Mouse (Mus musculus) embryonic fibroblast, embryonic 13.5 days (primary cell): ENCODE data around the gene Eefsec. TPM values are rescaled to one million over a fixed set of nuclear protein-coding genes. Genes with fewer than 3 reads are reported as not detected.

ENCODE experiments used
- H3K27ac ChIP-seq: 2 replicates; pipeline ENCODE4 v1.5.1; 2012; ENCODE audit warnings: low read length, control low read depth, inconsistent platforms; ENCODE audit not compliant: insufficient read depth
- H3K4me1 ChIP-seq: 2 replicates; pipeline ENCODE4 v1.6.1; 2011; ENCODE audit warnings: low read length; ENCODE audit not compliant: control insufficient read depth, insufficient read depth
- H3K4me3 ChIP-seq: 2 replicates; pipeline ENCODE4 v1.5.1; 2011; ENCODE audit warnings: mild to moderate bottlenecking, control low read depth, low read length; ENCODE audit not compliant: insufficient read depth
- CTCF ChIP-seq: IDR thresholded peaks from 2 replicates; pipeline ENCODE4 v1.5.1; 2011; ENCODE audit warnings: mild to moderate bottlenecking, control low read depth, low read length, moderate library complexity, borderline replicate concordance; ENCODE audit not compliant: insufficient read depth
- POLR2A ChIP-seq: IDR thresholded peaks from 2 replicates; pipeline ENCODE4 v1.6.1; 2011; ENCODE audit warnings: low read depth, mild to moderate bottlenecking, control low read depth, low read length, moderate library complexity
- polyA plus RNA-seq: library from polyadenylated mRNA; stranded (reverse); fragments of >200 nt; gene quantifications from 2 replicates; pipeline ENCODE4 v1.2.4, GENCODE M21; 2011; ENCODE audit warnings: low read depth; ENCODE audit not compliant: missing spikeins, insufficient read length

Eefsec gene
- polyA plus RNA-seq, 1 experiment: 13.8 TPM

DNA sequence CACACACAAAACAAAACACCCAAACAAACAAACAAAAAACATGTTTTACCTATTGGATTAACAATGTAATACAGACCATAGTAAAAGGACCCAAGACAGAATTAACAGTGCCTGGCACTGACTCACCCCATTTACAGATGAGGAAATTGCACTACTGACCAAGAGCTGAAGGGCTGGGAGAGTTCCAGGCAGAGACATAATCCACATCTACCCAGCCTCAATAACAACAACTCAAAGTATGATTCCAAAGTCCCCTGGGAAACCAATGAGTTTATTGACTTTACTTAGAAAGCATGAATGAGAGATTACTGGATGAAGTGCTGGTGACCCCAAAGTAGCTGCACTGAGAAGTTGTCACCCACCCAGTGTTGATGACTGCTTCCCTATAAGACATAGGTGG is 62.6 kb downstream of the Eefsec start:
- TF ChIP-seq CTCF: no peak
- no peak for TF ChIP-seq POLR2A
- peaks cover 3% of the 10 kb centered on the region for H3K4me1 ChIP-seq
- no peak overlapping the region for H3K27ac ChIP-seq

DNA sequence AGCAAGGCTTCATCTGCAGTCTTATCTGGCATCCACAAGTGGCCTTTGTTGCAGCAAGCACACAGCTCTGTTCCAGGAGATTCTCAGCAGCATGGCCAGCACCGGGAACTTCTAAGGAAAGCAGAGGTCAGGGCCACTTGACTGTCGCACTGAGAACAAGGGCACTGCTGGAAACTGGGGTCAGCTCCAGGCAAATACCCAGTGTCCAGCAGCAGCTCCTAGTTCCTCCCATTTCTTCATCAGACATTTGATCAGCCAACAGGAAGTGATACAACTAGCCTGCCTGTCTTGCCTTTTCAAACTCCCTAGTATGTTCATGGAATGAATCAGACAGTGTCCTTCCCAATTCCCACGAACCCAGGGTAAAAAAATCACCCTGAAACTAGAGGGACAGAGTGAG is 66.6 kb downstream of the Eefsec start:
- Histone ChIP-seq H3K4me3 (no peak overlapping the region), H3K27ac (no peak overlapping the region), H3K4me1 (no peaks in the 10 kb centered on the region)
- no peak for TF ChIP-seq CTCF
- TF ChIP-seq POLR2A: no peak

More for the DNA sequence above, 62.6 kb downstream of the Eefsec start:
- no peak overlapping the region for H3K4me3 ChIP-seq

GRCm38 (mm10) chr6:88378829-88379228 is 67.5 kb downstream of the Eefsec start:
- Histone ChIP-seq H3K27ac (no peak overlapping the region), H3K4me3 (no peak overlapping the region), H3K4me1 (no peaks in the 10 kb centered on the region)
- TF ChIP-seq POLR2A (no peak), CTCF (no peak)

GRCm38 (mm10) chr6:88374247-88374646 is 72.1 kb downstream of the Eefsec start:
- H3K27ac ChIP-seq: no peak overlapping the region
- no peak overlapping the region for H3K4me3 ChIP-seq

DNA sequence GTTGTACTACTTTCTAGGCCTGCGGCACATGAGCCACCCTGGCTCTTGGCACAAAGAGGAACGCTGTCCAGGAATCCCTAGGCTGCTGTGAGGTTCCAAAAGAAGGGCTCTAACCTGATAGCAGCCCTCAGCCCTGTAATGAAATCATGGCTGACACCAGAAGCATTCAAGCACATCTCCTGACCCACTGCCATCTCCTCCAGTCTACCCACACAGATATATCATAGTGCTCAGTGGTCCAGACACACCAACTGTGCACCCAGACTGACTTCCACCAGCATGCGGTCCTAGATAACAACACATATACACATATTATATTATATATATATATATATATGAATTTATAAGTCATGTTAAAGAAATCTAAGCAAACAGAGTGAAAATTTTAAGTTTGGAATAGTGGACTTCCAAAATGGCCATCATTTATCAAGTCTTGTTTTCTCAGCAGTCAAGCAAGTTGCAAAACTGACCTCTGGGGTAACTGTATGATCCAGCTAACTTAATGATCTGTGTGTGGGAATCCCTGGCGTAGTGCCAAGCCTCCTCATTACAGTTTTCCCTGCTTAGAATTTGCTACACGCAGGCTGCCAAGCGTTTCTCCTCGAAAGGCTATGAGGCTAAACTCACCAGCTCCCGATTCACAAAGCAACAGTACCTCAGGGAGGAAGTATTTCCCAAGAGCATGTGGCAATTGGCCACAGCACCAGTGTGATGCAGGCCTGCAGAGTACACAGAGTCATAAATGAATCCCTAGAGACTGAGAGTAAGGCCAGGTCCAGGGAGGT is 76.3 kb downstream of the Eefsec start:
- TF ChIP-seq CTCF (no peak), POLR2A (no peak)
- Histone ChIP-seq H3K4me3 (no peak overlapping the region), H3K4me1 (peaks cover 2% of the 10 kb centered on the region; the same call in 1 of the 2 replicates), H3K27ac (no peak overlapping the region)

More at GRCm38 (mm10) chr6:88374247-88374646, 72.1 kb downstream of the Eefsec start:
- TF ChIP-seq CTCF (no peak), POLR2A (no peak)
- peaks cover 2% of the 10 kb centered on the region; the same call in 1 of the 2 replicates for H3K4me1 ChIP-seq

DNA sequence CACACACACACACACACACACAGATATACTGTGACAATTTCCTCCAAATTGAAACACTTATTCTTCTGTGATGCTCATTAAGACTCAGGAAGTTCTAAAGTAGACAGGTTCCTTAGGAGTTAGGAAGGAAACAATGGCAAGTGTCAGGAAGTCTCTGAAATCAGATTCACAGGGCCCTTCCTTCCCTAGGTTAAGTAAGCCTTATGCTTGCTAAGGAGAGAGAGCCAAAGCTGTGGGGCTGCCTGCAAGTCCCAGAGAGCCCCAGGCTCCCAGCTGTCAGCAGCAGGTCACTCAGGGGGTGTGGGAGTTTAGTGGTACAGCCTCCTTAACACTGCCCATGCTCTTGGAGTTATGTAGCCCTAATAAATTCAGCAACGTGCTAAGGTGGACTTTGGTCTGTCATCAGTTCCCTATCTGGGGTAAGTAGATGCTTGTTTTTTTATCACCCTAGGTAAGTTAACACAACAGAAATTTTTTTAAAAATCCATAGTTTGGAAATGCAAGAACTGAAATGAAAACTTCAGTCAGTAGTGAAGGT is 82.8 kb downstream of the Eefsec start:
- Histone ChIP-seq H3K27ac (no peak overlapping the region), H3K4me1 (no peaks in the 10 kb centered on the region), H3K4me3 (no peak overlapping the region)
- TF ChIP-seq POLR2A (no peak), CTCF (no peak)

- TF ChIP-seq POLR2A: no peak
- no peak for TF ChIP-seq CTCF
- Histone ChIP-seq H3K27ac (no peak overlapping the region), H3K4me3 (no peak overlapping the region), H3K4me1 (no peaks in the 10 kb centered on the region)
These were observed 85.2 kb downstream of the Eefsec start for GRCm38 (mm10) chr6:88361096-88361495.

DNA sequence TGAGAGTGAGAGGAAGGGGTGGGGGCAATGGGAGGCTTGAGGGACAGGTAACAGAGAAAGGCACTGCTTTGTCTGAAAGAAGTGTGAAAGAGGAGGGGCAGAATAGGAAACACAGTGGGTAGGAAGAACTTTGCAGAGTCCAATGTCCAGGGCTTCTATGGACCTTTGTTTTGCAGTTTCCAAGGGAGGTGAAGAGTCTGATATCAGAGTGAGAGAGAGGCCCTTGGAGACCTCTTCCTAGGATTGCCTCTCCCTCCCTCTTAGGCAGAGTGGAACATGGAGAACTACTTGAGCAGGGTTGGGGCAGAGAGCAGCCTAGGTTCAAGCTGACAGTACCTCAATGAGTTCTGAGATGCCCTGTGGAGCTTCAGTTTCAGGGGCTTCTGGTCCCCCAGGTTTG is 88.1 kb downstream of the Eefsec start:
- H3K4me1 ChIP-seq: no peaks in the 10 kb centered on the region
- TF ChIP-seq POLR2A (no peak), CTCF (no peak)

DNA sequence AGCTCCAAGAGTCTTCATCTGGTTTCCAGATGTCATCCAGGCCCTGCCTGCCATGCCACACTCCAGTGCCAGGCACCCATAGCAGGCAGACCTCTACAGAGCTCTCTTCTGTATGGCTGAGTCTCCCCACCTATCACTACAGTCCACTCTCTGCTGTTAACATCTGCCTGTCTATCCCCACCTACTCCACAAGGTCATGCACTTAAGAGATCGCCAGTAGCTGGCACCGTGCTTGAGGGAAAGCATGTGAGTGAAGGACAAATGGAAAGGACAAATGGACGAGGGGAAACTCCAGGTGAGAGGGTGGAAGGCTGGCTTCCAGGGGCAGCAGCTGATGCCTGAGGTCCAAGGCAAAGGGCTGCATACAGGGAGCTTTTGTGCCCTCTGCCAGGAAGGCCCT is 90.5 kb downstream of the Eefsec start:
- H3K4me1 ChIP-seq: no peaks in the 10 kb centered on the region
- H3K27ac ChIP-seq: no peak overlapping the region
- TF ChIP-seq POLR2A (no peak), CTCF (no peak)
- no peak overlapping the region for H3K4me3 ChIP-seq

More for the DNA sequence above, 88.1 kb downstream of the Eefsec start:
- Histone ChIP-seq H3K27ac (no peak overlapping the region), H3K4me3 (no peak overlapping the region)

DNA sequence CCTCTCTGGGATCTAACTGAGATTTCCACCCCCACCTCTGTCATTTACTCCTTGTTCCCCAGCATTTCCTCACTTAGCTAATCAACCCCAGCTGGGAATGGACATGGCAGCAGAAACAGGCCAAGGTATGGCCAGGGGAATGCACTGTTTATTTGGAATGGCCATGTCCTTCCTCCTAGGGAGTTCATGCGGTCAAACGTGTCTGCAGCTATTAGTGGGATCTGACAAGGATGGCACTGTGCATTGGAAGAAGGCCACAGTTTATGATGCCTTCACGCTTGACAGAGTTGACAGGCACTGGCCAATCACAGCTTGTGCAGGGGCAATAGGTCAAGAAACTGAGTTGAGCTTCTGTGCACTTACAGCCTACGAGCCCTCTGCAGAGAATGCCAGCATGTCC is 93.8 kb downstream of the Eefsec start:
- no peak for TF ChIP-seq CTCF
- no peak for TF ChIP-seq POLR2A
- no peak overlapping the region for H3K4me3 ChIP-seq
- H3K27ac ChIP-seq: no peak overlapping the region
- H3K4me1 ChIP-seq: no peaks in the 10 kb centered on the region
